Mouse (Mus musculus) adrenal gland, adult 2 months (tissue): Measurements from ENCODE around the gene S100a14. TPM values are rescaled to one million over a fixed set of nuclear protein-coding genes. Genes with fewer than 3 reads are reported as not detected.

ENCODE experiments used
- polyA plus RNA-seq: library from polyadenylated mRNA; depleted of rRNA; stranded (reverse); fragments of >200 nt; gene quantifications from 2 replicates; pipeline ENCODE4 v1.2.3, GENCODE M21; 2012; rRNA removed
- total RNA-seq, 2 experiments: library from RNA; stranded (reverse); gene quantifications; 2 replicates each; pipeline ENCODE4 v1.2.3; 2021

The S100a14 gene
- total and polyA plus RNA-seq, 3 experiments = 0.31 TPM; not detected in 2

Other genes starting within 250 kb of the S100a14 start
- gene Gatad2b, start 233.7 kb upstream of the S100a14 start, total RNA-seq = 10 to 100 TPM; 54.8 to 72.5 TPM
- 15.0 and 20.1 TPM in 2 replicates for gene Gatad2b, start 233.7 kb upstream of the S100a14 start, polyA plus RNA-seq
- gene Slc27a3, start 136.9 kb upstream of the S100a14 start, total RNA-seq = 100 to 1,000 TPM in 1 of 2 experiments, 10 to 100 TPM in 1; 66.9 to 196 TPM
- gene Slc27a3, start 136.9 kb upstream of the S100a14 start, polyA plus RNA-seq = 384 and 508 TPM in 2 replicates
- gene Ints3, start 93.2 kb upstream of the S100a14 start, total RNA-seq = 10 to 100 TPM; 81.0 to 90.6 TPM
- gene Ints3, start 93.2 kb upstream of the S100a14 start, polyA plus RNA-seq = 32.2 and 40.2 TPM in 2 replicates
- gene Npr1, start 61.0 kb upstream of the S100a14 start, total RNA-seq = 100 to 1,000 TPM; 193 to 290 TPM
- 367 and 435 TPM in 2 replicates for gene Npr1, start 61.0 kb upstream of the S100a14 start, polyA plus RNA-seq
- gene Ilf2, start 50.7 kb upstream of the S100a14 start, total RNA-seq = 10 to 100 TPM; 52.3 to 54.4 TPM
- gene Ilf2, start 50.7 kb upstream of the S100a14 start, polyA plus RNA-seq = 8.6 and 10.2 TPM in 2 replicates
- gene Snapin, start 35.8 kb upstream of the S100a14 start, total RNA-seq = 10 to 100 TPM; 72.1 to 73.8 TPM
- 23.8 and 32.5 TPM in 2 replicates for gene Snapin, start 35.8 kb upstream of the S100a14 start, polyA plus RNA-seq
- gene Chtop, start 17.4 kb upstream of the S100a14 start, total RNA-seq = 100 to 1,000 TPM; 105 to 110 TPM
- gene Chtop, start 17.4 kb upstream of the S100a14 start, polyA plus RNA-seq = 34.5 and 37.2 TPM in 2 replicates
- 100 to 1,000 TPM; 199 to 282 TPM for gene S100a1, start 12.5 kb upstream of the S100a14 start, total RNA-seq
- gene S100a1, start 12.5 kb upstream of the S100a14 start, polyA plus RNA-seq = 81.4 and 98.2 TPM in 2 replicates
- 10 to 100 TPM; 28.5 to 51.2 TPM for gene S100a13, start 12.4 kb upstream of the S100a14 start, total RNA-seq
- 19.7 and 26.7 TPM in 2 replicates for gene S100a13, start 12.4 kb upstream of the S100a14 start, polyA plus RNA-seq
- gene S100a16, start 10.4 kb downstream of the S100a14 start, total RNA-seq = 10 to 100 TPM; 63.5 to 70.4 TPM
- gene S100a16, start 10.4 kb downstream of the S100a14 start, polyA plus RNA-seq = 84.6 and 86.1 TPM in 2 replicates
- gene S100a3, start 33.7 kb downstream of the S100a14 start, total RNA-seq = under 1 TPM in 1 of 2 experiments, not detected in 1; 0.66 TPM
- gene S100a3, start 33.7 kb downstream of the S100a14 start, polyA plus RNA-seq = 0.46 TPM in 1 of 2 replicates, not detected in the other
- not detected for gene S100a2, start 63.4 kb downstream of the S100a14 start, total RNA-seq
- gene S100a2, start 63.4 kb downstream of the S100a14 start, polyA plus RNA-seq = not detected in 2 replicates
- gene Gm42674, start 75.0 kb downstream of the S100a14 start, total RNA-seq = not detected
- gene Gm42674, start 75.0 kb downstream of the S100a14 start, polyA plus RNA-seq = not detected in 2 replicates
- gene S100a4, start 76.9 kb downstream of the S100a14 start, total RNA-seq = 10 to 100 TPM in 1 of 2 experiments, 1 to 10 TPM in 1; 3.1 to 20.7 TPM
- gene S100a4, start 76.9 kb downstream of the S100a14 start, polyA plus RNA-seq = 0.88 and 1.0 TPM in 2 replicates
- gene S100a5, start 81.7 kb downstream of the S100a14 start, total RNA-seq = not detected
- gene S100a5, start 81.7 kb downstream of the S100a14 start, polyA plus RNA-seq = not detected in 2 replicates
- gene S100a6, start 86.0 kb downstream of the S100a14 start, total RNA-seq = 100 to 1,000 TPM in 1 of 2 experiments, 10 to 100 TPM in 1; 29.3 to 101 TPM
- 43.4 and 55.2 TPM in 2 replicates for gene S100a6, start 86.0 kb downstream of the S100a14 start, polyA plus RNA-seq
- gene S100a7a, start 127.2 kb downstream of the S100a14 start, total RNA-seq = under 1 TPM; 0.43 to 0.45 TPM
- gene S100a7a, start 127.2 kb downstream of the S100a14 start, polyA plus RNA-seq = 0.12 and 0.21 TPM in 2 replicates
- gene S100a8, start 142.1 kb downstream of the S100a14 start, total RNA-seq = 1 to 10 TPM; 3.2 to 3.6 TPM
- gene S100a8, start 142.1 kb downstream of the S100a14 start, polyA plus RNA-seq = not detected in 2 replicates
- 1 to 10 TPM; 2.7 to 3.9 TPM for gene S100a9, start 168.9 kb downstream of the S100a14 start, total RNA-seq
- gene S100a9, start 168.9 kb downstream of the S100a14 start, polyA plus RNA-seq = not detected in 2 replicates
- gene Pglyrp4, start 200.1 kb downstream of the S100a14 start, total RNA-seq = not detected
- gene Pglyrp4, start 200.1 kb downstream of the S100a14 start, polyA plus RNA-seq = not detected in 2 replicates